Comparison of ENCODE assay signal across 24 mouse cellular contexts in genomic region chr3:137978233-137978632, GRCm38 (mm10). TPM values are rescaled to one million over a fixed set of nuclear protein-coding genes. Genes with fewer than 3 reads are reported as not detected.
DNase-seq lines count a peak whose midpoint lies in the region; ATAC-seq and TF ChIP-seq lines count a peak whose summit lies in the region.
"Had no signal": no experiment of that assay in that cellular context is flagged by ENCODE, and none has a peak within 500 bp of the region (broad histone marks: within the 10 kb centered on the region; RNA-seq: fewer than 3 reads in every experiment).

No protein-coding gene starts in this region.

- TF ChIP-seq POLR2A in small intestine, adult 2 months (IDR thresholded peaks at IDR 0.05; ENCODE audit: low read depth, low read length) = no peak

- no peak overlapping the region for H3K4me3 ChIP-seq in forebrain, embryonic 10.5 days
- no peak overlapping the region for H3K4me3 ChIP-seq in forebrain, embryonic 16.5 days (replicated peaks; ENCODE audit: low read length)
- peak overlapping the region; percentile 94 for H3K4me3 ChIP-seq in megakaryocyte, embryonic 14.5 days (replicated peaks)
- peak overlapping the region; percentile 71 for H3K4me3 ChIP-seq in liver, embryonic 12.5 days
- no peak overlapping the region for H3K4me3 ChIP-seq in small intestine, adult 2 months (ENCODE audit: low read depth, low read length)
- H3K4me3 ChIP-seq: forebrain, embryonic 13.5 days; gastrocnemius, adult 2 months; heart, embryonic 12.5 days; limb, embryonic 12.5 days; midbrain, embryonic 10.5 days; neural tube, embryonic 15.5 days had no signal

- no peaks in the 10 kb centered on the region for H3K9me3 ChIP-seq in forebrain, embryonic 10.5 days
- H3K9me3 ChIP-seq in forebrain, embryonic 16.5 days (ENCODE audit: control insufficient read depth, low read length) = no peaks in the 10 kb centered on the region
- no peaks in the 10 kb centered on the region for H3K9me3 ChIP-seq in megakaryocyte, embryonic 14.5 days
- no peaks in the 10 kb centered on the region for H3K9me3 ChIP-seq in liver, embryonic 12.5 days (replicated peaks)
- H3K9me3 ChIP-seq: forebrain, embryonic 13.5 days; heart, embryonic 12.5 days; limb, embryonic 12.5 days; midbrain, embryonic 10.5 days; neural tube, embryonic 15.5 days had no signal

- H3K36me3 ChIP-seq in forebrain, embryonic 10.5 days (replicated peaks) = no peaks in the 10 kb centered on the region
- no peaks in the 10 kb centered on the region for H3K36me3 ChIP-seq in forebrain, embryonic 16.5 days (ENCODE audit: control insufficient read depth, insufficient read depth)
- peaks cover 72% of the 10 kb centered on the region for H3K36me3 ChIP-seq in megakaryocyte, embryonic 14.5 days (replicated peaks; ENCODE audit: low read length)
- peaks cover 33% of the 10 kb centered on the region for H3K36me3 ChIP-seq in liver, embryonic 12.5 days
- H3K36me3 ChIP-seq in small intestine, adult 2 months (ENCODE audit: control insufficient read depth, insufficient read depth, low read length) = peaks cover 9% of the 10 kb centered on the region
- H3K36me3 ChIP-seq: limb, embryonic 12.5 days; midbrain, embryonic 10.5 days; neural tube, embryonic 15.5 days had no signal

- no peak overlapping the region for H3K9ac ChIP-seq in forebrain, embryonic 16.5 days (replicated peaks; ENCODE audit: low read depth, low read length)
- peak overlapping the region; percentile 83; the same call in 1 of the 2 replicates for H3K9ac ChIP-seq in liver, embryonic 12.5 days
- H3K9ac ChIP-seq: forebrain, embryonic 13.5 days; heart, embryonic 12.5 days; hindbrain, embryonic 14.5 days; lung, embryonic 14.5 days; neural tube, embryonic 15.5 days had no signal

- 69% methylated on average over 5 of the region's 5 CpGs for WGBS in forebrain, embryonic 10.5 days
- WGBS in forebrain, embryonic 16.5 days = 63% methylated on average over 5 of the region's 5 CpGs
- 46% methylated on average over 5 of the region's 5 CpGs for WGBS in liver, embryonic 12.5 days (ENCODE audit: insufficient replicate concordance)
- 31% methylated on average over 5 of the region's 5 CpGs for WGBS in small intestine, adult 2 months

- H3K4me2 ChIP-seq in forebrain, embryonic 16.5 days (ENCODE audit: low read length) = no peak overlapping the region
- peak overlapping the region; percentile 78 for H3K4me2 ChIP-seq in liver, embryonic 12.5 days
- H3K4me2 ChIP-seq: forebrain, embryonic 13.5 days; heart, embryonic 12.5 days; hindbrain, embryonic 14.5 days; limb, embryonic 12.5 days; lung, embryonic 14.5 days; neural tube, embryonic 15.5 days had no signal

- H3K27me3 ChIP-seq in forebrain, embryonic 10.5 days (ENCODE audit: poor library complexity, severe bottlenecking) = 0 out of 2 replicates have a peak, but pooled peaks cover 4% of the 10 kb centered on the region
- no peaks in the 10 kb centered on the region for H3K27me3 ChIP-seq in forebrain, embryonic 16.5 days (replicated peaks; ENCODE audit: control insufficient read depth, insufficient read depth, low read length)
- H3K27me3 ChIP-seq in megakaryocyte, embryonic 14.5 days (replicated peaks) = no peaks in the 10 kb centered on the region
- H3K27me3 ChIP-seq in liver, embryonic 12.5 days (replicated peaks) = no peaks in the 10 kb centered on the region
- no peaks in the 10 kb centered on the region for H3K27me3 ChIP-seq in small intestine, adult 2 months (ENCODE audit: control insufficient read depth, insufficient read depth, low read length)
- H3K27me3 ChIP-seq: forebrain, embryonic 13.5 days; heart, embryonic 12.5 days; limb, embryonic 12.5 days; neural tube, embryonic 15.5 days had no signal

- no peak for TF ChIP-seq CTCF in small intestine, adult 2 months (IDR thresholded peaks at IDR 0.05; ENCODE audit: extremely low read depth, insufficient read length, insufficient replicate concordance, low read depth, low read length)

- H3K27ac ChIP-seq in forebrain, embryonic 10.5 days = peak overlapping the region; percentile 86; the same call in 1 of the 2 replicates
- no peak overlapping the region for H3K27ac ChIP-seq in forebrain, embryonic 16.5 days (ENCODE audit: low read length)
- H3K27ac ChIP-seq in liver, embryonic 12.5 days = peak overlapping the region; percentile 84
- H3K27ac ChIP-seq in small intestine, adult 2 months (ENCODE audit: insufficient read depth, low read depth, low read length) = peak overlapping the region; percentile 31
- H3K27ac ChIP-seq: gastrocnemius, adult 2 months had no signal

- no peak for ATAC-seq in forebrain, embryonic 16.5 days
- ATAC-seq in megakaryocyte, adult 5-6 weeks (ENCODE audit: poor library complexity, severe bottlenecking) = no peak
- no peak for ATAC-seq in liver, embryonic 12.5 days
- ATAC-seq: activated CD4-positive, CD25-positive, alpha-beta regulatory T cell, adult 4 months; inflammation-experienced regulatory T-cells, adult 6 months had no signal

- DNase-seq in forebrain, embryonic 10.5 days (ENCODE audit: extremely low spot score, low spot score) = no peak
- DNase-seq in right cerebral cortex, adult 18-20 months = no peak
- DNase-seq in spleen, adult 12 weeks (ENCODE audit: low spot score) = no peak
- DNase-seq: adrenal gland, adult 8-10 months; cerebellum, adult 11-12 months; cerebellum, postnatal 14 days; gastrocnemius, adult 2 months; kidney, adult 9 months; kidney, postnatal 14 days; lung, embryonic 14.5 days; lung, postnatal 36 days had no signal

- peaks cover 47% of the 10 kb centered on the region for H3K4me1 ChIP-seq in forebrain, embryonic 10.5 days
- peaks cover 14% of the 10 kb centered on the region for H3K4me1 ChIP-seq in forebrain, embryonic 16.5 days (replicated peaks; ENCODE audit: control insufficient read depth, insufficient read depth, low read length)
- peaks cover 66% of the 10 kb centered on the region for H3K4me1 ChIP-seq in megakaryocyte, embryonic 14.5 days
- H3K4me1 ChIP-seq in liver, embryonic 12.5 days = peaks cover 84% of the 10 kb centered on the region
- peaks cover 22% of the 10 kb centered on the region for H3K4me1 ChIP-seq in small intestine, adult 2 months (ENCODE audit: control insufficient read depth, insufficient read depth, insufficient read length, low read length)

RNA-seq across cellular contexts. Expression of gene Dapp1, which starts 3.1 kb away (rescaled TPM):
- 2.2 and 3.5 TPM in 2 replicates for polyA plus RNA-seq in forebrain, embryonic 10.5 days (2016; fragmentation: Nextera tagmentation; extraction: Ambion mirVana)
- 4.1 and 4.3 TPM in 2 replicates for polyA plus RNA-seq in forebrain, embryonic 16.5 days (2015; fragmentation: Nextera tagmentation; extraction: Ambion mirVana)
- 8.0 and 32.0 TPM in 2 replicates for polyA plus RNA-seq in megakaryocyte, embryonic 14.5 days (2012; ENCODE audit: insufficient read depth, low replicate concordance)
- 74.2 and 74.8 TPM in 2 replicates for total RNA-seq in megakaryocyte, adult 5-6 weeks (2015)
- total RNA-seq in megakaryocyte, adult 5-6 weeks (2017) = 95.7 and 112 TPM in 2 replicates
- 22.0 and 22.7 TPM in 2 replicates for polyA plus RNA-seq in liver, embryonic 12.5 days (2016; fragmentation: Nextera tagmentation; extraction: Ambion mirVana)
- polyA plus RNA-seq in small intestine, adult 2 months (2012; rRNA removed) = 2.9 and 8.8 TPM in 2 replicates

RNA-seq across cellular contexts. Expression of gene Lamtor3, which starts 59.9 kb away (rescaled TPM):
- polyA plus RNA-seq in forebrain, embryonic 10.5 days (2016; fragmentation: Nextera tagmentation; extraction: Ambion mirVana) = 90.1 and 92.3 TPM in 2 replicates
- polyA plus RNA-seq in forebrain, embryonic 16.5 days (2015; fragmentation: Nextera tagmentation; extraction: Ambion mirVana) = 141 and 145 TPM in 2 replicates
- polyA plus RNA-seq in megakaryocyte, embryonic 14.5 days (2012; ENCODE audit: insufficient read depth, low replicate concordance) = 5.9 and 25.2 TPM in 2 replicates
- total RNA-seq in megakaryocyte, adult 5-6 weeks (2015) = 107 and 129 TPM in 2 replicates
- total RNA-seq in megakaryocyte, adult 5-6 weeks (2017) = 102 and 112 TPM in 2 replicates
- polyA plus RNA-seq in liver, embryonic 12.5 days (2016; fragmentation: Nextera tagmentation; extraction: Ambion mirVana) = 72.6 and 77.5 TPM in 2 replicates
- 7.3 and 9.4 TPM in 2 replicates for polyA plus RNA-seq in small intestine, adult 2 months (2012; rRNA removed)

Comparison
In these comparisons a context has a peak if more than half of its experiments do, and no peak if none do; other contexts are left out.
1. H3K4me3 ChIP-seq: peak in megakaryocyte, embryonic 14.5 days (single experiment) and liver, embryonic 12.5 days (single experiment); none in forebrain, embryonic 10.5 days (single experiment), forebrain, embryonic 16.5 days (single experiment) and small intestine, adult 2 months (single experiment).